Mouse (Mus musculus) MEL (cell line): ENCODE results near the gene Hnrnph1. TPM values are rescaled to one million over a fixed set of nuclear protein-coding genes. Genes with fewer than 3 reads are reported as not detected.
A peak's percentile ranks its signal among the peaks of the same experiment; 100 is the strongest.
"Not testable (repeated sequence)": the region's sequence is repeated elsewhere in the genome, so short reads cannot be mapped to it uniquely, and the experiment has no call there.

Experiments
- DNase-seq: peaks from one replicate; pipeline ENCODE4 v3.0.0; 2011; ENCODE audit warnings: low read depth, low spot score
- H3K27ac ChIP-seq: 2 replicates; pipeline ENCODE4 v1.5.1; 2012; ENCODE audit warnings: low read depth, mild to moderate bottlenecking, control low read depth, low read length, moderate library complexity; ENCODE audit not compliant: control insufficient read depth
- H3K27me3 ChIP-seq, 2 experiments: fragments of 150-350 bp in 1 of 2; sonication (generic) in 1 of 2; 2 replicates each; pipeline ENCODE4 v1.6.1; 2012; ENCODE audit warnings: low read length in 2 of 2, mild to moderate bottlenecking in 2 of 2, improper control_type of control experiment in 1 of 2, moderate library complexity in 1 of 2; ENCODE audit not compliant: insufficient read depth in 2 of 2, control insufficient read depth in 1 of 2
- H3K36me3 ChIP-seq, 2 experiments: 2 replicates each; pipeline ENCODE4 v1.6.1; 2012 to 2014; ENCODE audit warnings: low read length in 2 of 2, improper control_type of control experiment in 1 of 2, inconsistent platforms in 1 of 2, mild to moderate bottlenecking in 1 of 2; ENCODE audit not compliant: insufficient read depth in 2 of 2, control insufficient read depth in 1 of 2
- H3K4me1 ChIP-seq, 2 experiments: fragments of 150-350 bp in 1 of 2; sonication (generic) in 1 of 2; 2 replicates each; pipeline ENCODE4 v1.6.1; 2012; ENCODE audit warnings: low read length in 2 of 2, improper control_type of control experiment in 1 of 2, mild to moderate bottlenecking in 1 of 2; ENCODE audit not compliant: insufficient read depth in 2 of 2, control insufficient read depth in 1 of 2
- H3K4me3 ChIP-seq, 2 experiments: fragments of 150-350 bp in 1 of 2; sonication (generic) in 1 of 2; 2 replicates each; pipeline ENCODE4 v1.5.1; 2012; ENCODE audit warnings: low read depth in 2 of 2, low read length in 2 of 2, mild to moderate bottlenecking in 2 of 2, moderate library complexity in 2 of 2, control low read depth in 1 of 2, improper control_type of control experiment in 1 of 2; ENCODE audit not compliant: control insufficient read depth in 1 of 2, insufficient read depth in 1 of 2
- H3K79me2 ChIP-seq: 2 replicates; pipeline ENCODE4 v1.6.1; 2012; ENCODE audit warnings: mild to moderate bottlenecking, low read length, moderate library complexity; ENCODE audit not compliant: control insufficient read depth, poor library complexity, insufficient read depth
- H3K9ac ChIP-seq: 2 replicates; pipeline ENCODE4 v1.6.1; 2012; ENCODE audit warnings: low read depth, mild to moderate bottlenecking, control low read depth, low read length, moderate library complexity; ENCODE audit not compliant: control insufficient read depth, poor library complexity, severe bottlenecking
- H3K9me3 ChIP-seq: fragments of 150-350 bp; sonication (generic); replicated peaks from 2 replicates; pipeline ENCODE4 v1.6.1; 2012; ENCODE audit warnings: mild to moderate bottlenecking, low read length, improper control_type of control experiment, moderate library complexity; ENCODE audit not compliant: insufficient read depth
- BHLHE40 ChIP-seq: IDR thresholded peaks from 2 replicates; pipeline ENCODE4 v1.6.1; 2012; ENCODE audit warnings: low read depth, mild to moderate bottlenecking, inconsistent platforms, low read length, improper control_type of control experiment, borderline replicate concordance
- CHD1 ChIP-seq: IDR thresholded peaks from 2 replicates; pipeline ENCODE4 v1.6.1; 2012; ENCODE audit warnings: low read depth, mild to moderate bottlenecking, inconsistent platforms, low read length, improper control_type of control experiment
- CHD2 ChIP-seq: IDR thresholded peaks from 2 replicates; pipeline ENCODE4 v1.6.1; 2011; ENCODE audit warnings: low read length, improper control_type of control experiment
- E2F4 ChIP-seq: IDR thresholded peaks from 2 replicates; pipeline ENCODE4 v1.6.1; 2011; ENCODE audit warnings: low read depth, low read length, improper control_type of control experiment, borderline replicate concordance
- GATA1 ChIP-seq: IDR thresholded peaks from 2 replicates; pipeline ENCODE4 v1.6.1; 2011; ENCODE audit warnings: low read depth, low read length, improper control_type of control experiment
- HCFC1 ChIP-seq: IDR thresholded peaks from 2 replicates; pipeline ENCODE4 v1.6.1; 2012; ENCODE audit warnings: low read depth, mild to moderate bottlenecking, inconsistent platforms, low read length, improper control_type of control experiment, moderate library complexity
- JUND ChIP-seq: IDR thresholded peaks from 2 replicates; pipeline ENCODE4 v1.6.1; 2011; ENCODE audit warnings: low read depth, mild to moderate bottlenecking, improper control_type of control experiment, low read length
- KAT2A ChIP-seq: conservative IDR thresholded peaks from 2 replicates; pipeline ENCODE4 v1.6.1; 2012; ENCODE audit warnings: low read depth, low read length, improper control_type of control experiment, inconsistent platforms
- MAFK ChIP-seq: IDR thresholded peaks from 2 replicates; pipeline ENCODE4 v1.6.1; 2011; ENCODE audit warnings: low read depth, mild to moderate bottlenecking, low read length, improper control_type of control experiment, borderline replicate concordance
- MAX ChIP-seq: IDR thresholded peaks from 2 replicates; pipeline ENCODE4 v1.6.1; 2011; ENCODE audit warnings: low read length, improper control_type of control experiment
- MAZ ChIP-seq: IDR thresholded peaks from 2 replicates; pipeline ENCODE4 v1.6.1; 2012; ENCODE audit warnings: low read depth, mild to moderate bottlenecking, inconsistent platforms, low read length, improper control_type of control experiment
- MEF2A ChIP-seq: IDR thresholded peaks from 2 replicates; pipeline ENCODE4 v1.6.1; 2014; ENCODE audit warnings: low read depth, mild to moderate bottlenecking, inconsistent platforms, low read length, improper control_type of control experiment; ENCODE audit not compliant: poor library complexity, insufficient replicate concordance, severe bottlenecking; ENCODE audit errors: extremely low read depth
- MXI1 ChIP-seq: IDR thresholded peaks from 2 replicates; pipeline ENCODE4 v1.6.1; 2011; ENCODE audit warnings: mild to moderate bottlenecking, low read depth, low read length, improper control_type of control experiment
- MYB ChIP-seq: IDR thresholded peaks from 2 replicates; pipeline ENCODE4 v1.6.1; 2011; ENCODE audit warnings: mild to moderate bottlenecking, low read depth, low read length, improper control_type of control experiment
- MYC ChIP-seq: IDR thresholded peaks from 2 replicates; pipeline ENCODE4 v1.6.1; 2011; ENCODE audit warnings: low read depth, mild to moderate bottlenecking, low read length, improper control_type of control experiment, moderate library complexity
- NELFE ChIP-seq: IDR thresholded peaks from 2 replicates; pipeline ENCODE4 v1.6.1; 2011; ENCODE audit warnings: low read depth, low read length, improper control_type of control experiment
- NRF1 ChIP-seq: IDR thresholded peaks from 2 replicates; pipeline ENCODE4 v1.6.1; 2014; ENCODE audit warnings: low read depth, mild to moderate bottlenecking, inconsistent platforms, low read length, improper control_type of control experiment, moderate library complexity; ENCODE audit not compliant: poor library complexity, insufficient read depth, severe bottlenecking
- POLR2AphosphoS5 ChIP-seq: IDR thresholded peaks from 2 replicates; pipeline ENCODE4 v1.6.1; 2012; ENCODE audit warnings: low read depth, borderline replicate concordance, mild to moderate bottlenecking, inconsistent platforms, low read length, moderate library complexity, mixed read lengths
- RAD21 ChIP-seq: IDR thresholded peaks from 2 replicates; pipeline ENCODE4 v1.6.1; 2011; ENCODE audit warnings: mild to moderate bottlenecking, low read depth, low read length, improper control_type of control experiment
- RCOR1 ChIP-seq: IDR thresholded peaks from 2 replicates; pipeline ENCODE4 v1.6.1; 2012; ENCODE audit warnings: low read depth, mild to moderate bottlenecking, inconsistent platforms, low read length, improper control_type of control experiment
- SIN3A ChIP-seq: IDR thresholded peaks from 2 replicates; pipeline ENCODE4 v1.6.1; 2012; ENCODE audit warnings: low read length, improper control_type of control experiment, inconsistent platforms
- TBP ChIP-seq: IDR thresholded peaks from 2 replicates; pipeline ENCODE4 v1.8.0; 2011; ENCODE audit warnings: low read depth, low read length, improper control_type of control experiment
- USF1 ChIP-seq: IDR thresholded peaks from 2 replicates; pipeline ENCODE4 v1.6.1; 2014; ENCODE audit warnings: low read depth, mild to moderate bottlenecking, inconsistent platforms, low read length, improper control_type of control experiment, moderate library complexity
- ZC3H11A ChIP-seq: IDR thresholded peaks from 2 replicates; pipeline ENCODE4 v1.6.1; 2012; ENCODE audit warnings: low read depth, mild to moderate bottlenecking, inconsistent platforms, low read length, improper control_type of control experiment
- ZKSCAN1 ChIP-seq: IDR thresholded peaks from 2 replicates; pipeline ENCODE4 v1.6.1; 2012; ENCODE audit warnings: low read depth, mild to moderate bottlenecking, inconsistent platforms, low read length, improper control_type of control experiment, moderate library complexity
- ZMIZ1 ChIP-seq: IDR thresholded peaks from 2 replicates; pipeline ENCODE4 v1.6.1; 2012; ENCODE audit warnings: low read depth, mild to moderate bottlenecking, inconsistent platforms, low read length, improper control_type of control experiment, moderate library complexity
- ZNF384 ChIP-seq: IDR thresholded peaks from 2 replicates; pipeline ENCODE4 v1.6.1; 2012; ENCODE audit warnings: low read depth, mild to moderate bottlenecking, inconsistent platforms, low read length, improper control_type of control experiment
- polyA plus RNA-seq, 2 experiments: library from polyadenylated mRNA; stranded (reverse) in 1 of 2; unstranded in 1 of 2; fragments of >175 nt in 1 of 2; fragments of >200 nt in 1 of 2; gene quantifications; 2 replicates each; pipeline versions ENCODE4 v1.2.1 to v1.2.4; 2012; ENCODE audit warnings: low replicate concordance in 2 of 2, low read depth in 1 of 2; ENCODE audit not compliant: insufficient read length in 2 of 2, insufficient read depth in 1 of 2, missing spikeins in 1 of 2
- total RNA-seq: library from RNA; depleted of rRNA; stranded (reverse); fragments of 300-350 nt; gene quantifications from 2 replicates; pipeline ENCODE4 v1.2.3, GENCODE M21; 2012

The Hnrnph1 gene
- total and polyA plus RNA-seq, 3 experiments: 227 to 552 (median 425) TPM

DNA sequence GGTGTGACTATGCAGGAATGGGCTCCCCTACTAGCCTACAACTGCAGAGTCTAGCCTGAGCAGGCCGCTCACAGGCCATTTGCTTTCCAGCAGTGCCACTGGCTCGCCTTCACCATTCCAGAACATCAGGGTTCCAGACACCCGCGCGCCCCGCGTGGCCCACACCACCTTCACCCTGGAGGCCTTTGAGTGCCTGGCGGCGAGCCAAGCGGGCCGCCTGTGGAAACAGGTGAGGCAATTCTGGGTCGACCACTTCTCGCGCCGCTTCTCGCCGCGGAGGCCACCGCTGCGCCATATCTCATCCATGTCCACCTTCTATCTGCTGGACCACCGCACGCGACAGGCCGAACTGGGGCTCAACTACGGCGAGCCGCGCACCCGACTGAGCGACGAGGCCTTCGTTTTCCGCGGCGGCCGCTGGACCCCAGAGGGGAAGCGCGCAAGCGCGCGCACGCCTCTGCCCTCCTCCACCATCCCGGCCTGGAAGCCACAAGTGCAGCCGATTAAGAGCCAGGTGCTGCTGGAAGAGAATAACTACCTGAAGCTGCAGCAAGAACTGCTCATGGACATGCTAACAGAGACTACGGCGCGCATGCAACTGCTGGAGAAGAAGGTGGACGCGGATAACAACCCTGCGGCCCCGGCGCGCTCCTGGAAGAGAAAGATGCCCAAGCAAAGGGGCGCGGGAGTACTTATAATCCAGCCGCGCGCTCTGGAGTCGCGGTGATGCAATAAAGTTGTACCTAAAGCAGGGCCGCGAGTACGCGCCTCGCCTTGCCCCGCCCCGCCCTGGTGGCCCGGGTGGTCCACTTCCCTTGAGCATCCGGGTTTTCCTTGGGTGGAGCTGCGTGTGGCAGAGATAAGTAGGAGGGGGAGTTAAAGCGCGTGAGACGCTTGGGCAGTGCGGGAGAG, 17.6 kb upstream of the Hnrnph1 start (continued):
- no peak for TF ChIP-seq USF1
- TF ChIP-seq POLR2AphosphoS5: no peak
- TF ChIP-seq MYC: peak; percentile 66; the same call in 1 of the 2 replicates
- TF ChIP-seq SIN3A: 0 out of 2 replicates have a peak, but pooled peaks have one; percentile 46
- no peak for TF ChIP-seq E2F4
- peak; percentile 65 for TF ChIP-seq NRF1

DNA sequence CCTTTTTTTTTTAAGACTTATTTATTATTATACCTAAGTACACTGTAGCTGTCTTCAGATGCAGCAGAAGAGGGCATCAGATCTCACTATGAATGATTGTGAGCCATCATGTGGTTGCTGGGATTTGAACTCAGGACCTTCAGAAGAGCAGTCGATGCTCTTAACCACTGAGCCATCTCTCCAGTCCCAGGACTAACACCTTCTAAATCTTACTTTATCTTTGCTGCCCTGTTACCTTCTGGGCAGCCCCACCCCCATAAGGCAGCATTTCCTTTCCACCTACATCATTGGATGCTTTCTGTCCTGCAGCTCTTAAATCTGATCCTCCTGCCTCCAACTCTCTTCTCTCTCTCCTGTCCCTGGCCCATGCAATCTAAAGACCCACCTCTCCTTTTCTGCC, 15.5 kb upstream of the Hnrnph1 start:
- H3K9ac ChIP-seq, H3K9me3 ChIP-seq, H3K27me3 ChIP-seq, H3K4me3 ChIP-seq, H3K27ac ChIP-seq, DNase-seq, H3K79me2 ChIP-seq: not testable (repeated sequence)
- Histone ChIP-seq H3K4me1 (peaks cover 12 to 25% of the 10 kb centered on the region in 2 experiments; a peak in 3 of 4 replicates), H3K36me3 (peaks cover 0 to 14% of the 10 kb centered on the region in 2 experiments; a peak in 2 of 4 replicates)
- TF ChIP-seq TBP: peak; percentile 92

DNA sequence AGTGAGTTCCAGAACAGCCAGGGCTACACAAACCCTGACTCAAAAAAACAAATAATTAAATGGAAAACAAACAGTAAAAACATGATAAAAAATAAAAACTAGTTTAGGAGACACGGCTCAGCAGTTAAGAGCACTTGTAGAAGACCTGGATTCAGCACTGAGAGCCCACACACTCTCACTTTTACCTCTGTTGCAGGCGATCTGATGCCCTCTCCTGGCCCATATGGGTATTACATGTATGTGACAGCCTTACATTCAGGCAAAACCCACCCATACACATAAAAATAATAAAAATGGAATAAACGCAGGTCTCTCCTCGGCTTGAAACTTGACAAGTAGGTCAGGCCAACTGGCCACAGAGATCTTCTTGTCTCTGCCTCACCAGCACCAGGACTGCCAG, 12.2 kb upstream of the Hnrnph1 start:
- no peak overlapping the region for H3K9ac ChIP-seq
- H3K36me3 ChIP-seq: peaks cover 0 to 16% of the 10 kb centered on the region in 2 experiments; a peak in 2 of 4 replicates
- no peaks in the 10 kb centered on the region for H3K27me3 ChIP-seq
- no peak overlapping the region for H3K27ac ChIP-seq
- DNase-seq: peak; percentile 94
- no peaks in the 10 kb centered on the region for H3K9me3 ChIP-seq
- H3K4me3 ChIP-seq: no peak overlapping the region
- H3K79me2 ChIP-seq: no peaks in the 10 kb centered on the region
- H3K4me1 ChIP-seq: peaks cover 9 to 23% of the 10 kb centered on the region in 2 experiments
- TF ChIP-seq NELFE (no peak), CHD2 (no peak), HCFC1 (0 out of 2 replicates have a peak, but pooled peaks have one; percentile 47), JUND (0 out of 2 replicates have a peak, but pooled peaks have one; percentile 46), MYB (no peak), MAFK (no peak), POLR2AphosphoS5 (no peak), MAZ (no peak), MXI1 (0 out of 2 replicates have a peak, but pooled peaks have one; percentile 32), KAT2A (no peak), NRF1 (no peak), ZNF384 (peak; percentile 61), ZMIZ1 (no peak), SIN3A (peak; percentile 51; the same call in 1 of the 2 replicates), MEF2A (no peak), BHLHE40 (no peak), RCOR1 (no peak), CHD1 (no peak), MAX (no peak), TBP (no peak), GATA1 (no peak), RAD21 (peak; percentile 97), ZKSCAN1 (no peak), ZC3H11A (peak; percentile 95)
